Mouse (Mus musculus) E14TG2a.4 (cell line): ENCODE data around the gene Hyal1.

Source experiments
- CTCF ChIP-seq: conservative IDR thresholded peaks from 2 replicates; pipeline ENCODE4 v1.5.1; 2014; ENCODE audit warnings: low read length
- NANOG ChIP-seq: IDR thresholded peaks from 2 replicates; pipeline ENCODE4 v1.6.1; 2014; ENCODE audit warnings: borderline replicate concordance, low read length, mixed read lengths
- POU5F1 ChIP-seq: IDR thresholded peaks from 2 replicates; pipeline ENCODE4 v1.6.1; 2014; ENCODE audit warnings: low read length, borderline replicate concordance

DNA sequence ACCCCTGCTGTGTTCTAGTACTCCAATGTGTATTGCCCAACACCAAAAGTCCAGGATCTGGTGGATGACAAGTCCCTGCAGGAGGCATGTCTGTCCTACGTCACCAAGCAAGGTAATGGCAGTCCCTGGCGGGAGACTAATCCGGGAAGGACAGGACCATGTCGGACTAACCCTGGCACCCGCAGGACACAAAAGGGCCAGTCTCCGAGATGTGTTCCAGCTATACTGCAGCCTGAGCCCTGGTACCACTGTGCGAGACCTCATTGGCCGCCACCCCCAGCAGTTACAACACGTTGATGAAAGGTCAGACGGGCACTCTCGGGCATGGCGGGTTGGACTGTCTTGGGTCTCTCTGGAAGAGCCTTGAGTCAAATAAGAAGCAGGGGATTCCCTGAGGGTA, 32.0 kb upstream of the Hyal1 start:
- TF ChIP-seq CTCF (no peak), NANOG (no peak), POU5F1 (no peak)
